Mouse (Mus musculus) heart, embryonic 10.5 days (tissue): ENCODE results near the gene Ccnb1. TPM values are rescaled to one million over a fixed set of nuclear protein-coding genes. Genes with fewer than 3 reads are reported as not detected.
"Not testable (repeated sequence)": the region's sequence is repeated elsewhere in the genome, so short reads cannot be mapped to it uniquely, and the experiment has no call there.

ENCODE experiments used
- DNase-seq: peaks from one replicate; pipeline ENCODE4 v3.0.0-alpha.2; 2017; ENCODE audit warnings: low spot score
- H3K27ac ChIP-seq: fragments of 300-500 bp; sonication (generic); 2 replicates; pipeline ENCODE4 v1.5.1; 2016; ENCODE audit warnings: mild to moderate bottlenecking
- H3K27me3 ChIP-seq: fragments of 300-500 bp; sonication (generic); 2 replicates; pipeline ENCODE4 v1.6.1; 2016; ENCODE audit warnings: mild to moderate bottlenecking; ENCODE audit not compliant: poor library complexity, insufficient read depth, severe bottlenecking
- H3K36me3 ChIP-seq: fragments of 300-500 bp; sonication (generic); 2 replicates; pipeline ENCODE4 v1.6.1; 2016; ENCODE audit warnings: mild to moderate bottlenecking, moderate library complexity
- H3K4me1 ChIP-seq: fragments of 300-500 bp; sonication (generic); 2 replicates; pipeline ENCODE4 v1.6.1; 2016; ENCODE audit warnings: mild to moderate bottlenecking
- H3K4me3 ChIP-seq: fragments of 300-500 bp; sonication (generic); 2 replicates; pipeline ENCODE4 v1.5.1; 2016; ENCODE audit warnings: mild to moderate bottlenecking, moderate library complexity
- H3K9me3 ChIP-seq: fragments of 300-500 bp; sonication (generic); 2 replicates; pipeline ENCODE4 v1.6.1; 2016; ENCODE audit warnings: mild to moderate bottlenecking, moderate library complexity
- WGBS: fragments of 180-500 bp; shearing (Covaris S2); methylation state at CpG from one replicate; pipeline ENCODE4 v1.1.7; 2016; 5-methylcytosine and 5-hydroxymethylcytosine counted together
- polyA plus RNA-seq: library from polyadenylated mRNA; unstranded; fragments of >200 nt; fragmentation: Nextera tagmentation; extraction: Ambion mirVana; gene quantifications from 2 replicates; pipeline ENCODE4 v1.2.1, GENCODE M21; 2016

Ccnb1 gene
- polyA plus RNA-seq, 1 experiment from 2014 or later, result 306 TPM

- 70% methylated on average over 8 of the region's 8 CpGs for WGBS
- Histone ChIP-seq H3K4me1 (0 out of 2 replicates have a peak, but pooled peaks cover 4% of the 10 kb centered on the region), H3K27ac (peak overlapping the region; percentile 11; the same call in 1 of the 2 replicates), H3K27me3 (no peaks in the 10 kb centered on the region), H3K4me3 (no peak overlapping the region), H3K9me3 (no peaks in the 10 kb centered on the region), H3K36me3 (no peaks in the 10 kb centered on the region)
- DNase-seq, result no peak
Observed at GRCm38 (mm10) chr13:100752529-100752928, 33.8 kb downstream of the Ccnb1 start.

- Histone ChIP-seq H3K27ac (no peak overlapping the region), H3K36me3 (no peaks in the 10 kb centered on the region), H3K9me3 (no peaks in the 10 kb centered on the region), H3K27me3 (no peaks in the 10 kb centered on the region), H3K4me1 (0 out of 2 replicates have a peak, but pooled peaks cover 4% of the 10 kb centered on the region), H3K4me3 (no peak overlapping the region)
- 85% methylated on average over 3 of the region's 3 CpGs for whole genome bisulfite sequencing
- DNase-seq, result no peak
Observed at GRCm38 (mm10) chr13:100751402-100751801, 35.0 kb downstream of the Ccnb1 start.

GRCm38 (mm10) chr13:100750799-100751198 is 35.6 kb downstream of the Ccnb1 start:
- Histone ChIP-seq H3K4me1 (0 out of 2 replicates have a peak, but pooled peaks cover 4% of the 10 kb centered on the region), H3K4me3 (no peak overlapping the region), H3K27me3 (no peaks in the 10 kb centered on the region), H3K9me3 (no peaks in the 10 kb centered on the region), H3K36me3 (no peaks in the 10 kb centered on the region), H3K27ac (no peak overlapping the region)
- WGBS, result 68% methylated on average over 5 of the region's 5 CpGs
- no peak for DNase-seq

GRCm38 (mm10) chr13:100748638-100749037 is 37.7 kb downstream of the Ccnb1 start:
- WGBS, result 36% methylated on average over 8 of the region's 8 CpGs
- Histone ChIP-seq H3K4me1 (peaks cover 7% of the 10 kb centered on the region; the same call in 1 of the 2 replicates), H3K36me3 (no peaks in the 10 kb centered on the region), H3K27me3 (no peaks in the 10 kb centered on the region), H3K9me3 (no peaks in the 10 kb centered on the region), H3K27ac (no peak overlapping the region), H3K4me3 (no peak overlapping the region)
- peak; percentile 83 for DNase-seq

- no peak overlapping the region for H3K27ac ChIP-seq
- H3K4me1 ChIP-seq, result peaks cover 12% of the 10 kb centered on the region
- no peaks in the 10 kb centered on the region for H3K36me3 ChIP-seq
- WGBS, result 82% methylated on average over 3 of the region's 3 CpGs
- H3K9me3 ChIP-seq, result no peaks in the 10 kb centered on the region
- H3K27me3 ChIP-seq, result no peaks in the 10 kb centered on the region
- H3K4me3 ChIP-seq, result no peak overlapping the region
- no peak for DNase-seq
Observed at GRCm38 (mm10) chr13:100746090-100746489, 40.3 kb downstream of the Ccnb1 start.

GRCm38 (mm10) chr13:100744036-100744744 is 42.2 kb downstream of the Ccnb1 start, which contains the start of gene Mrps36:
Mrps36 (minus strand) TSS chr13:100744659.
- Histone ChIP-seq H3K36me3 (peaks cover 12% of the 10 kb centered on the region; the same call in 1 of the 2 replicates), H3K4me3 (peak within 1 kb of the TSS; percentile 82), H3K9me3 (no peaks in the 10 kb centered on the region), H3K27ac (peak within 1 kb of the TSS; percentile 99), H3K4me1 (peaks cover 12% of the 10 kb centered on the region), H3K27me3 (no peaks in the 10 kb centered on the region)
- under 1% methylated on average over 52 of the region's 52 CpGs for WGBS
- DNase-seq, result peak; percentile 98

GRCm38 (mm10) chr13:100743346-100744035 is 42.9 kb downstream of the Ccnb1 start:
- Histone ChIP-seq H3K27ac (peak overlapping the region; percentile 99), H3K9me3 (no peaks in the 10 kb centered on the region), H3K36me3 (peaks cover 17% of the 10 kb centered on the region; the same call in 1 of the 2 replicates), H3K27me3 (no peaks in the 10 kb centered on the region), H3K4me3 (peak overlapping the region; percentile 82), H3K4me1 (peaks cover 12% of the 10 kb centered on the region)
- 59% methylated on average over 11 of the region's 11 CpGs for WGBS
- DNase-seq, result peak; percentile 61

GRCm38 (mm10) chr13:100742831-100743230 is 43.5 kb downstream of the Ccnb1 start:
- 81% methylated on average over 5 of the region's 5 CpGs for WGBS
- DNase-seq, result peak; percentile 51
- no peaks in the 10 kb centered on the region for H3K9me3 ChIP-seq
- no peaks in the 10 kb centered on the region for H3K27me3 ChIP-seq
- no peak overlapping the region for H3K27ac ChIP-seq
- peak overlapping the region; percentile 82; the same call in 1 of the 2 replicates for H3K4me3 ChIP-seq
- H3K4me1 ChIP-seq, result peaks cover 12% of the 10 kb centered on the region
- H3K36me3 ChIP-seq, result peaks cover 24% of the 10 kb centered on the region; the same call in 1 of the 2 replicates

GRCm38 (mm10) chr13:100732756-100733155 is 53.6 kb downstream of the Ccnb1 start:
- WGBS, result 87% methylated on average over 2 of the region's 2 CpGs
- Histone ChIP-seq H3K27ac (no peak overlapping the region), H3K4me1 (peaks cover 17% of the 10 kb centered on the region), H3K9me3 (no peaks in the 10 kb centered on the region), H3K4me3 (no peak overlapping the region), H3K27me3 (no peaks in the 10 kb centered on the region), H3K36me3 (peaks cover 38% of the 10 kb centered on the region)
- DNase-seq, result no peak

GRCm38 (mm10) chr13:100731462-100732046 is 54.8 kb downstream of the Ccnb1 start:
- Histone ChIP-seq H3K36me3 (peaks cover 30% of the 10 kb centered on the region), H3K27ac (peak overlapping the region; percentile 97), H3K4me1 (peaks cover 19% of the 10 kb centered on the region), H3K4me3 (peak overlapping the region; percentile 82)
- not testable (repeated sequence) for H3K9me3 ChIP-seq, DNase-seq, H3K27me3 ChIP-seq
- WGBS, result 86% methylated on average over 6 of the region's 6 CpGs

- WGBS, result under 1% methylated on average over 19 of the region's 19 CpGs
- H3K27ac ChIP-seq, result peak within 1 kb of the TSS; percentile 97
- no peaks in the 10 kb centered on the region for H3K27me3 ChIP-seq
- H3K4me1 ChIP-seq, result peaks cover 22% of the 10 kb centered on the region
- H3K9me3 ChIP-seq, result no peaks in the 10 kb centered on the region
- peak within 1 kb of the TSS; percentile 82 for H3K4me3 ChIP-seq
- H3K36me3 ChIP-seq, result peaks cover 28% of the 10 kb centered on the region
- DNase-seq, result peak; percentile 98
Observed at GRCm38 (mm10) chr13:100730861-100731176, 55.6 kb downstream of the Ccnb1 start, which contains the start of gene Cdk7. Cdk7 (minus strand) TSS chr13:100730939.

- Histone ChIP-seq H3K4me1 (peaks cover 24% of the 10 kb centered on the region), H3K27ac (peak overlapping the region; percentile 97), H3K9me3 (no peaks in the 10 kb centered on the region), H3K36me3 (peaks cover 29% of the 10 kb centered on the region), H3K27me3 (no peaks in the 10 kb centered on the region), H3K4me3 (peak overlapping the region; percentile 82)
- DNase-seq, result no peak
- 2% methylated on average over 30 of the region's 30 CpGs for WGBS
Observed at GRCm38 (mm10) chr13:100730153-100730860, 56.1 kb downstream of the Ccnb1 start.
